Mouse (Mus musculus): ENCODE measurements around the gene Mgst3. TPM values are rescaled to one million over a fixed set of nuclear protein-coding genes. Genes with fewer than 3 reads are reported as not detected.

The Mgst3 gene
- polyA plus RNA-seq, 1 experiment: 560 TPM

- Histone ChIP-seq H3K4me3 (ENCODE audit: insufficient read depth, low read depth, low read length) (no peak overlapping the region), H3K27me3 (replicated peaks; ENCODE audit: control insufficient read depth, insufficient read depth, low read length) (no peaks in the 10 kb centered on the region), H3K36me3 (ENCODE audit: control insufficient read depth, insufficient read depth, low read length) (no peaks in the 10 kb centered on the region), H3K27ac (ENCODE audit: insufficient read depth, low read depth, low read length) (no peak overlapping the region), H3K4me1 (ENCODE audit: control insufficient read depth, insufficient read depth, low read length) (no peaks in the 10 kb centered on the region)
- 16% methylated on average over 12 of the region's 12 CpGs for WGBS
- TF ChIP-seq CTCF (conservative IDR thresholded peaks at IDR 0.05; ENCODE audit: insufficient read depth, insufficient read length, low read depth, low read length) (peak; percentile 88), POLR2A (IDR thresholded peaks at IDR 0.05; ENCODE audit: low read depth, low read length) (no peak)
- peak; percentile 84 for DNase-seq
Observed at GRCm38 (mm10) chr1:167337463-167338095, 56.1 kb downstream of the Mgst3 start.

DNA sequence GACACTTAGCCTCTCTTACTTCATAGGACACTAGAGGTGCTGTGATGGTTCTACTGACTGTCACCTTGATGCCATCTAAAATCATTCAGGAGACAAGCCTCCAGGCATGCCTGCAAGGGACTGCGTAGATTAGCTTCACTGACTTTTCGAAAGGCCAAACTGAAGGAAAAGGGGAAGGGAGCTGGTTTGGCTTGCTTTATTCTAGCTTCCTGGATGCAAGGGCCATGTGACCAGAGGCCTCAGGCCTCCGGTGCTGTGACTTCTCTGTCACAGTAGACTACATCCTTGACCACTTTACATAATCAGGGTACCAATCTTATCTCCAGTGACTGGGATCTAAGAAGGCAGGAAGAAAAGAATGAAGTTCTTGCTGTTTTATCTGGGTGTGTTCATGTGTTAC lies 57.2 kb downstream of the Mgst3 start:
- Histone ChIP-seq H3K4me3 (ENCODE audit: insufficient read depth, low read depth, low read length) (no peak overlapping the region), H3K27ac (ENCODE audit: insufficient read depth, low read depth, low read length) (no peak overlapping the region), H3K27me3 (replicated peaks; ENCODE audit: control insufficient read depth, insufficient read depth, low read length) (no peaks in the 10 kb centered on the region), H3K4me1 (ENCODE audit: control insufficient read depth, insufficient read depth, low read length) (no peaks in the 10 kb centered on the region), H3K36me3 (ENCODE audit: control insufficient read depth, insufficient read depth, low read length) (no peaks in the 10 kb centered on the region)
- TF ChIP-seq POLR2A (IDR thresholded peaks at IDR 0.05; ENCODE audit: low read depth, low read length) (no peak), CTCF (conservative IDR thresholded peaks at IDR 0.05; ENCODE audit: insufficient read depth, insufficient read length, low read depth, low read length) (no peak)
- DNase-seq: no peak
- 84% methylated on average over 3 of the region's 3 CpGs for WGBS

GRCm38 (mm10) chr1:167331106-167331505 lies 62.5 kb downstream of the Mgst3 start:
- no peak overlapping the region for H3K4me3 ChIP-seq (ENCODE audit: insufficient read depth, low read depth, low read length)
- peaks cover 5% of the 10 kb centered on the region for H3K36me3 ChIP-seq (ENCODE audit: control insufficient read depth, insufficient read depth, low read length)
- DNase-seq: no peak
- no peaks in the 10 kb centered on the region for H3K4me1 ChIP-seq (ENCODE audit: control insufficient read depth, insufficient read depth, low read length)
- H3K27me3 ChIP-seq (replicated peaks; ENCODE audit: control insufficient read depth, insufficient read depth, low read length): no peaks in the 10 kb centered on the region
- no peak for TF ChIP-seq POLR2A (IDR thresholded peaks at IDR 0.05; ENCODE audit: low read depth, low read length)
- TF ChIP-seq CTCF (conservative IDR thresholded peaks at IDR 0.05; ENCODE audit: insufficient read depth, insufficient read length, low read depth, low read length): no peak
- H3K27ac ChIP-seq (ENCODE audit: insufficient read depth, low read depth, low read length): no peak overlapping the region
- 91% methylated on average over 8 of the region's 8 CpGs for whole genome bisulfite sequencing

DNA sequence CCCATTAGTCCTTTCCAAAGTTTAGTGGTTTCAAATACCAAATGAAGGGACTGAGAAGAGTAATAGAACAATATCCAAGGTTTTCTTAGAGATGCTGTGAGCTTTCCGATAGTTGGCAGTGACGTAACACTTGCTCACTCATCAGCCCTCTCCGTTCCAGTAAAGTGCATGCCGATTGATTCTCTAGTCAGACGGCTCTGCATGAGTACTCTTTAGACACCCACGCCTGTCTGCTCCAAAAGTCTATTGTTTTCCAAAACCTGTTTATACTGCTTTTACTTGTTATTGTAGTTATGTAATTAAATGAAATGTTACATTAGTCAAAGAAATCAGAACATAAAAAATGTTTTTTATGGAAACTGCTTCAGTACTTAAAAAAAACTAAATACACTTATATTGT lies 64.9 kb downstream of the Mgst3 start:
- no peak overlapping the region for H3K27ac ChIP-seq (ENCODE audit: insufficient read depth, low read depth, low read length)
- H3K4me3 ChIP-seq (ENCODE audit: insufficient read depth, low read depth, low read length): no peak overlapping the region
- H3K27me3 ChIP-seq (replicated peaks; ENCODE audit: control insufficient read depth, insufficient read depth, low read length): no peaks in the 10 kb centered on the region
- DNase-seq: no peak
- H3K4me1 ChIP-seq (ENCODE audit: control insufficient read depth, insufficient read depth, low read length): no peaks in the 10 kb centered on the region
- TF ChIP-seq POLR2A (IDR thresholded peaks at IDR 0.05; ENCODE audit: low read depth, low read length): no peak
- no peak for TF ChIP-seq CTCF (conservative IDR thresholded peaks at IDR 0.05; ENCODE audit: insufficient read depth, insufficient read length, low read depth, low read length)
- peaks cover 5% of the 10 kb centered on the region for H3K36me3 ChIP-seq (ENCODE audit: control insufficient read depth, insufficient read depth, low read length)
- 74% methylated on average over 6 of the region's 6 CpGs for WGBS

Other genes starting within 250 kb of the Mgst3 start
- 12.8 and 17.5 TPM in 2 replicates for gene Uck2, start 108.5 kb downstream of the Mgst3 start, polyA plus RNA-seq (2012; rRNA removed)
- gene Tmco1, start 85.5 kb downstream of the Mgst3 start, polyA plus RNA-seq (2012; rRNA removed): 96.7 and 127 TPM in 2 replicates
- 150 and 171 TPM in 2 replicates for gene Aldh9a1, start 43.9 kb downstream of the Mgst3 start, polyA plus RNA-seq (2012; rRNA removed)
- gene Lrrc52, start 72.9 kb upstream of the Mgst3 start, polyA plus RNA-seq (2012; rRNA removed): 3.0 and 3.6 TPM in 2 replicates
- gene Rxrg, start 204.5 kb upstream of the Mgst3 start, polyA plus RNA-seq (2012; rRNA removed): 2.3 and 3.5 TPM in 2 replicates

Measured in kidney, adult 2 months (tissue).